Mouse (Mus musculus) gastrocnemius, adult 2 months (tissue): ENCODE results near the gene Exoc4. TPM values are rescaled to one million over a fixed set of nuclear protein-coding genes. Genes with fewer than 3 reads are reported as not detected.

ENCODE experiments used
- DNase-seq: peaks from one replicate; pipeline ENCODE4 v3.0.0; 2022
- H3K27ac ChIP-seq: fragments of 200-600 bp; 2 replicates; pipeline ENCODE4 v1.8.1; 2022; ENCODE audit warnings: mild to moderate bottlenecking
- H3K4me3 ChIP-seq: fragments of 200-600 bp; 2 replicates; pipeline ENCODE4 v1.8.1; 2022; ENCODE audit warnings: mild to moderate bottlenecking, moderate library complexity
- CTCF ChIP-seq: fragments of 200-600 bp; IDR thresholded peaks from 2 replicates; pipeline ENCODE4 v1.8.1; 2022; ENCODE audit warnings: antibody characterized with exemption, mild to moderate bottlenecking, moderate library complexity
- intact Hi-C: fragments of 180-260 bp; cut with DNase I; formaldehyde crosslinking; loops from one replicate; pipeline ENCODE4 v1.15.1; 2025
- total RNA-seq, 2 experiments: library from RNA; stranded (reverse); gene quantifications; 2 replicates each; pipeline ENCODE4 v1.2.3; 2021

Exoc4 gene
- total RNA-seq, 2 experiments from 2014 or later, result 43.6 to 51.4 TPM

DNA sequence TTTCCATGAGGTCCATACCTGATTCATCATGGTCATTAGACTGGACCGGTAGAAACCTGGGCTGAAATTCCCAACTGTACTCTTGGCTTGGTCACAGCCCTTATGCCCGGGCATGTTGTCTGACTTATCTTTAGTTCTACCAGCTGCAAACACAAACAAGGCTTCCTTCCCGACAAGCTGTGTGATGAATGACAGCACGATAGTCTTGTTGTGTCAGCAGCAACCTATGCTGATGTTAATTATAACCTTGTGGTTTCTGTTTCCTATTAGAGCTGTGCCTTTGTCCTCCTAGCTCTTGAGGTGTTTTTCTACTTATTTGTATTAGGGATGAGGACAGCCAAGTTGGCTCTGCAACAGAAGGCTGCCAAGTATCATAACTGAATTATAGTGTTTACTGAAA lies 472.3 kb downstream of the Exoc4 start:
- Histone ChIP-seq H3K4me3 (no peak overlapping the region), H3K27ac (no peak overlapping the region)
- no peak for DNase-seq
- TF ChIP-seq CTCF, result no peak
- intact Hi-C loops, result no loop called here

DNA sequence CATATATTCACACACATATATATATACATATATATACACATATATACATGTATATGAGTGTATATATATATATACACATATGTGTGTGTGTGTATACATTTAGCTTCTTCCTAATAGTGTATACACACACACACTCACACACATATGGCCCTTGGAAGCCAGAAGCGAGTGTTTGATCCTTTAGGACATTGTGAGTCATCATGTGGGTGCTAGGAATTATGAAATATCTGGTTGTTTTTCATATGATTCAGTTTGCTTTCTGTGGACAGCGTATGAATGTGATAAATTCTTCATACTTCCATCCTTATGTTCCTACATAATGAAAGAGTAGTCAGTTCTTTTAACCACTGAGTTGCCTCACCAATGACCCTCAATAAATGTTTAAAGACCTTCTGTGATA lies 473.9 kb downstream of the Exoc4 start:
- Histone ChIP-seq H3K4me3 (no peak overlapping the region), H3K27ac (no peak overlapping the region)
- intact Hi-C loops, result no loop called here
- DNase-seq, result no peak
- TF ChIP-seq CTCF, result no peak

DNA sequence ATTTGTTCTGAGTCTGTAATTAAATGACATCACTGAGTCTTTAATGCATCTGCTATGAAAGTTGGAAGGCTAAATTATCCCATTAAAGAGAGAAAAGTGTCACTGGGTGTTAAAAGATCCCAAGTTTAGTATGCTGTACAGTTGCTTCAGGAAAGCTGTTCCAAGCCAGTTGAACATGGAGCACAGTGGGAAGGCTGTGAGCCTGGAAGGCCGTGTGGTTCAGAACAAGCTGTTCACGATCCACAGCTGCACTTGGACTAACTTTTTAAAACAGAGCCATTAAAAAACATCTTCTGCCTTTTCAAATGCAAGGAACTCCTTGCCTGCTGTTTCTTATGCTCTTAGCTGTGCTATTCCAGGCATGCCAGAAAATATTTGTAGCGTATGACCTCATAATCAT lies 475.7 kb downstream of the Exoc4 start:
- Histone ChIP-seq H3K27ac (no peak overlapping the region), H3K4me3 (no peak overlapping the region)
- no peak for DNase-seq
- no peak for TF ChIP-seq CTCF
- intact Hi-C loops, result no loop called here

DNA sequence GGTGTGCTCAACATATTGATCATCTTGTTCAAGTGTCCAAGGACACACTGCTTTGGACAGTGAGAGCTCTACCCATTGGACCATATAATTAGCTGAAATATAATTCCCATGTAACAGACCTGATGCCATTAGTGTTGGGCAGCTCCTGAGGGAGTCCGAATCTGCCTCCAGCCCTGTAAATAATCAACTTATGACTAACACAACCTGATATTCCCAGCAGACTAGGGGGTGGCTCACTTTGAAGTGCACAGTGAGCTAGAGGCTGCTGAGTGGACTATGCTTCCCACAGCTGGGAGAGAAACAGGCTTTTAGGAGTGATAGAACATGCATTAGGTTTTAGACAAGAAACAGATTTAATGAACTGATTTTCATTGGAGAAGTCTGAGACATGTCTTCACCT lies 478.4 kb downstream of the Exoc4 start:
- Histone ChIP-seq H3K27ac (no peak overlapping the region), H3K4me3 (no peak overlapping the region)
- TF ChIP-seq CTCF, result no peak
- no peak for DNase-seq
- intact Hi-C loops, result no loop called here

DNA sequence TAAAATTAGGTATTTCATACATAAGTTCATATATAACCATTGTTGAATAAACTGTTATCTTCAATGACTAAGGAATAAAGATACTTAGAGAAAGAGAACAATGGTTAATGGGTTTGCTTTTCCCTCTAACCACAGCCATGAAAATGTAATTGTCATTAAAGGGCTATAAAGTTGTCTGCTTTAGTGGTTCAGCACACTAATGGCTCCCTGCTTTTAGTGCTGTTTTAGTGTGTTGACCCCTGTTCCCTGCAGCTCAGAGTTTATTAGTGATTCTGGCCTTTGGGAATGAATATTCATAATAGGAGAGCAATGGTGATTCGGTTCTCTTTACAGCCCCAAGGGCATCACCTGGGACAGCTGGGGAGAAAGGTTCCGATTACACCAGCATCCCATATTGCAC lies 483.3 kb downstream of the Exoc4 start:
- Histone ChIP-seq H3K27ac (no peak overlapping the region), H3K4me3 (no peak overlapping the region)
- TF ChIP-seq CTCF, result no peak

DNA sequence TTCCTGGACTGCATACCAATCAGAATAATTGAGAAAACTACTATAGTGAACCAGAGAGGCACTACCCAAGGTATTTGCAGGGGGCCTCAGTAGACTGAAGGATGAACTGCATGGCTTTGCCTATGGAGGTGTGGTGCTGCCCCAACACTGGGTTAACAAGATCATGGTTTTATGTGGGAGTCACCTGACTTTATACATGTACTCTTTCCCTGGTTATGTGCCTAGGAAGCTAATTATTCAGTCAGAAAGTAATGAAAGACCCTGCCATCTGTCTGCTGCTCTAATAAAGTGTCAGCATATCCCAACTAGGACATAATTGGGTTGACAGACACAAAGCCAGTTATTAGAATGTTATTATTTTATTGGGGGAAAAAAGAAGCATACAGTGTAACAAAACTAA lies 484.7 kb downstream of the Exoc4 start:
- intact Hi-C loops, result no loop called here
- Histone ChIP-seq H3K27ac (no peak overlapping the region), H3K4me3 (no peak overlapping the region)
- no peak for DNase-seq
- no peak for TF ChIP-seq CTCF

More for the DNA sequence above, 483.3 kb downstream of the Exoc4 start:
- no peak for DNase-seq
- intact Hi-C loops, result no loop called here

DNA sequence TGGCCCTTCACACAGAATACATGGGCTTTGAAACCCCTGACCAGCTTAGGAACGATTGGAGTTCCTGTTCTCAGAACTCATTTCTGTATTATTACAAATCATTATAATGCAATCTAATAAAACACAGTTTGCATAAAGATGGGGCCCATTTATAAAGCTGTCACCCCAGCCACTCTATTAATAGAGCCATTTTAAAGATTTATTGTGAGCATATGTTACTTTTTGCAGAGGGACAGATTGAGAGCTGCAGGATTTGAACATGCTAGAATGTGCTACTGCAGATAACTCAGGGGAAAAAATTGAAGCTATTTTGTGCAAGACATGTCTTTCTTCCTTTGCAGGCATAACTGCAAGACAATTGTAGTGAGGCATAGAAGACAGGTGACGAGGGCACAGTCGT lies 485.1 kb downstream of the Exoc4 start:
- Histone ChIP-seq H3K4me3 (no peak overlapping the region), H3K27ac (no peak overlapping the region)
- intact Hi-C loops, result no loop called here
- TF ChIP-seq CTCF, result no peak
- DNase-seq, result no peak

DNA sequence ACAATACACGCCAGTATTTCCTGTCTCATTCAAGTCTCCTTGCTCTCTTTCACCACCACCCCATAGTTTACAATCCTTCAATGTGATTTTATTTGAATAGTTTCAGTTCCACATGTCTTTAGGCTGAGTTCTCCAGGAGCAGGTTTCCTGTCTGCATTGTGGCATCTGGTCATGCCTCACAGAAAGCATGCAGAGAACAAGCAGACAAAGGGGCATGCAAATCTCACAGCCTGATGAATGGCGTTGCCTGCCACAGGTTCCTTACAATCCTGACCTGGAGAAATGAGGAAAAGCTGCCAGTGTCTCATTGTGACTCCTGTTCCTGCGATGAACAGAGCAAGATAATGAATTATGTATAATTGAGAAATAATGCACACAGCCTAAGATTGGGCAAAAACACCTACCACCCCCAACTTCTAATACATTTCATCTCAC lies 490.0 kb downstream of the Exoc4 start:
- Histone ChIP-seq H3K4me3 (no peak overlapping the region), H3K27ac (no peak overlapping the region)
- intact Hi-C loops, result no loop called here
- TF ChIP-seq CTCF, result no peak
- DNase-seq, result no peak

DNA sequence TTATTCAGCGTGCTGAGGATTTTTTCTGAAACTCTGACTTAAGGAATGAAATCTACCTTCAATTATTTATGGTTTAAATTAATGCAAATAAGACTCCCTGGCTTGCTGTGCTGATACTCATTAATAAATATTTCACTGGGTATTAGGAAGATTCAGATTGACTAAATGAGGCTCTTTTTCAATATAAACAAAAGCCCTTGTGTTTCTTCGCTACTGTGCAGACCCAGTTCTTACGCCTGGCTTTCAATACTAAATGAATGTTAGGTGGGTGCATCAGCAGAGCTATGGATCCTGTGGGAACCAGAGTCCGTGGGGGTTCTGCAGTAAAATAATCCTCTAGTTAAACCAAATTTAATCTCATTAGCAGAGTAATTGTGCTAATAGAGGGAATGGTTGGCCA lies 490.4 kb downstream of the Exoc4 start:
- intact Hi-C loops, result no loop called here
- no peak overlapping the region for H3K27ac ChIP-seq
- no peak overlapping the region for H3K4me3 ChIP-seq

DNA sequence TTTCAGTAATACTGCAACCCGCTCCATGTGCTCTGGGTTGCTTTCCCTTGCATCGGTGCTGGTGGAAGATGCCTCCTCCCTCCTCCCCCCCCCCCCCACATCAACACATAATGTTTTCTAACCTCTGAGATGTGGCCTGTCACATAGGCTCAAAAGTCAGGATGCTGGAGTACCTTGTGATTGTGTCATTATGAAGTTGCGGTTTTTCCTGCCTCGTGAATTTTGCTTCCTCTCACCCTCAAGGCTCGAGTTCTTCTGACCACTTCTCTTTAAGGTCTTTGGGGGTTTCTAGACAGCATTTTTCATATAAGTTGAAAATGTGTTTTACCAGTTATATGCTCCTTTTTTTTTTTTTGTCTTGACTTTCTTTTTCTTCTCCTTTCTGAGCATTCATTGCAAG lies 507.1 kb downstream of the Exoc4 start:
- TF ChIP-seq CTCF, result no peak
- H3K4me3 ChIP-seq, result no peak overlapping the region

More for the DNA sequence above, 490.4 kb downstream of the Exoc4 start:
- no peak for TF ChIP-seq CTCF
- DNase-seq, result no peak

DNA sequence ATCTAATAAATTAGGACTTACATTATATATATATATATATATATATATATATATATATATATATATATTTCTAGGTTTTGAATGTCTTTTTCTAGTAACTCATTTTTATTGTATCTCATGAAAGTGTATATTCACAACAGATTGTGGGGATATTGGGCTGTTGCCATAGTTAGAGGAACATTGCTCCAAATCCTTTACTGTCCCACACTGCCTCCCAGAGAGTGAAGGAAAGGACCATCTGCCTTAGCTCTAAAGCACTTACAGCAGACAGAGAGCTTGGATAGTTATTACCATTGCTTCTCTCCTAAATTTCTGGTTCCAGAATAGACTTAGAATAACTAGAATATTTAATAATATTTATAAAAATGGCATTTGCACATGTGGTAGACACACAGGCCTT lies 512.7 kb downstream of the Exoc4 start:
- intact Hi-C loops, result no loop called here
- no peak overlapping the region for H3K27ac ChIP-seq

More for the DNA sequence above, 507.1 kb downstream of the Exoc4 start:
- no peak overlapping the region for H3K27ac ChIP-seq
- DNase-seq, result no peak
- intact Hi-C loops, result no loop called here

DNA sequence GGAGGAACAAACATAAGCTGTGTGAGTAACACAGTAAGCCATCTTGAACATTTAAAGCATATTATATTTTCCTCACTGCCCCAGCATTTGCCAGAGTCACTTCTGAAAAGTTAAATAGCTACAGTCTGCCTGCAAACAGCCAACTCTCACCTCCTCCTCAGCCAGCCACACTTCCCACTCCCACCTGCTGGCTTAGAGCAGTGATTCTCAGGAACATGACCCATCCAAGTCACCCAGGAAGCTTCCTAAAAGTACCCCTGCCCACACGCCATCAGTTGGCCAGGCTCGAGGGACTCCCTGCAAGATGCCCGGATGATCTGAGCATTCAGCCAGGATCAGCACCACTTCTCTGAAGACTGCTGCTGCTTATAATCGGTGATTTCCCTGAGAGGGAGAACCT lies 514.4 kb downstream of the Exoc4 start:
- no peak for TF ChIP-seq CTCF

More for the DNA sequence above, 512.7 kb downstream of the Exoc4 start:
- TF ChIP-seq CTCF, result no peak
- no peak overlapping the region for H3K4me3 ChIP-seq
- DNase-seq, result no peak

DNA sequence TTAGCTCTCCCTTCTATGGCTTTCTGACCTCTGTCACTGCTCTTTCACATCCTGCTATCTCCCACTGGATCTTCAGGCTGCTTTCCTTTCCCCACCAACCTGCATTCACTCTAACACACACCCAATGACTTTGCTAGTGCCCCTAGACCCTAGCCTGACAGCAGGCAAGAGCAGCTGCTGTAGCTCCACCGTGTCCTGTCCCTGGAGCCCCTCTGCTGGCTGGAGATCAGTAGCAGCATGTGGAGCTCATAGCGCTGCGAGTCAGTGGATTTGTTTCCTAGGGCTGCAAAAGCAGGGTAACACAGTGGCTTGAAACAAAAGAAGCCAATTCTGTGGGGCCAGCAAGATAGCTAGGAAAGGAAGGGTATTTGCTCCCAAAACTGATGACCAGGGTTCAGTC lies 515.1 kb downstream of the Exoc4 start:
- H3K27ac ChIP-seq, result no peak overlapping the region
- DNase-seq, result no peak
- TF ChIP-seq CTCF, result no peak
- intact Hi-C loops, result no loop called here
- no peak overlapping the region for H3K4me3 ChIP-seq

More for the DNA sequence above, 514.4 kb downstream of the Exoc4 start:
- DNase-seq, result no peak
- intact Hi-C loops, result no loop called here
- Histone ChIP-seq H3K4me3 (no peak overlapping the region), H3K27ac (peak overlapping the region; percentile 41)

DNA sequence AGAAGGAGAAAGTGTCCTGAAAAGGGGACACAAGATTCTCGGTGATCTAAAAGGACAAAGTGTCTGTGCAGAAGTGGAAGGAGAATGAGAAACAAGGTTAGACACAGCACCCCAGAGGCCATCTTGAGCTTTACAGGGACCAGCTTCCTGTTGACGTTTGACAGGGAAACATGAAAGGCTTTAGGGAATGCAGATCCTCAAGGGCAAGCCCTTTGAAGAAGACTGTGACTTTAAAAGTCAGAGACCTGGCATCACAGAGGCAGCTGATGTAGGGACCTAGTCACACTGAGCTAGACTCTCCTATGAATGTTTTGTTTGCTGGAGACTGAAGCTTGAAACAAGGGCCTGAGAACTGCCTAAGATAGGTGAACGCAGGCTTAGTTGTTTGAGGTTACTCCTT lies 520.4 kb downstream of the Exoc4 start:
- Histone ChIP-seq H3K4me3 (no peak overlapping the region), H3K27ac (no peak overlapping the region)
- intact Hi-C loops, result no loop called here
- TF ChIP-seq CTCF, result no peak
- DNase-seq, result no peak

DNA sequence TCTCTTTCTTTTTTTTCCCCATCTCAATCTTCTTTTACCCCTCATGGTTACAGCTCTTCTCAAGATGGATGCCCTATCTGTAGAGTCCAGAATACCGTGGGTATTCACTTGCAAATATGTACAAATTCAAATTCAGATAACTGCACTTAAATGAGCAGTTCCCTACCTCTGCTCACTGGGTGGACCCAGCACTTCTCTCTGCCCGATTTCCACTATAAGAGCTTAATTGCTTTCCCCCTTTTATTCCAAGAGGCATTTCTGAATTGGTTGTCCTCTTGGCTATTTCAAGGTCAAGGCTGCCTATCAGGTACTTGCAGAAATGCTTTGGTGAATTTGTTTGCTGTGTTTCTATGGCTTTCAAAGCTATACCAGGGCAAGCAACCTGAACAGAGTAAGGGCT lies 521.1 kb downstream of the Exoc4 start:
- Histone ChIP-seq H3K27ac (no peak overlapping the region), H3K4me3 (no peak overlapping the region)
- no peak for DNase-seq
- intact Hi-C loops, result no loop called here
- no peak for TF ChIP-seq CTCF
